Mouse (Mus musculus): ENCODE measurements around the gene Trim67. TPM values are rescaled to one million over a fixed set of nuclear protein-coding genes. Genes with fewer than 3 reads are reported as not detected.
"Not testable (repeated sequence)": the region's sequence is repeated elsewhere in the genome, so short reads cannot be mapped to it uniquely, and the experiment has no call there.

Gene Trim67
- polyA plus RNA-seq, 1 experiment from 2014 or later: 0.03 TPM

DNA sequence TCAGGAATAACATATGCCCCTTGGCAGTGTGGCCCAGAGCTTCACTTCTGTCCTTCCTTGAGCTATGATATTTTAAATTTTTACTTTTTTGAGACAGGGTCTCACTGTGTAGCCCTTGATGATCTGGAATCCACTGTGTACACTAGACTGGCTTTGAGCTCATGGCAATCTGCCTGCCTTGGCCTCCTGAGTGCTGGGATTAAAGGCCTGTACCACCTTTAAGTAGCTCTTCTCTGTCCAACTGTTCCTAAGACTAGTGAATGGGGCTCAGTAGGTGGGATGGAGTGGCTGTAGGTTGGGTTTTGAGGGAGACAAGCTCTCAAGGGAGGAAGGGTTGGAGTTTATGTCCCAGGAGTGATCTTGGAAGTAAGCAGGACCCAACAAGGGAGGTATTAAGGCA lies 43.0 kb downstream of the Trim67 start:
- ATAC-seq (ENCODE audit: low read depth) (no peak), DNase-seq (no peak)
- H3K27ac ChIP-seq: no peak overlapping the region
- no peaks in the 10 kb centered on the region for H3K9me3 ChIP-seq (replicated peaks)
- H3K36me3 ChIP-seq: peaks cover 32% of the 10 kb centered on the region
- no peak overlapping the region for H3K4me3 ChIP-seq (replicated peaks)
- H3K4me2 ChIP-seq: no peak overlapping the region
- H3K9ac ChIP-seq: no peak overlapping the region
- no peaks in the 10 kb centered on the region for H3K4me1 ChIP-seq (replicated peaks)
- H3K27me3 ChIP-seq: 0 out of 2 replicates have a peak, but pooled peaks cover 4% of the 10 kb centered on the region

DNA sequence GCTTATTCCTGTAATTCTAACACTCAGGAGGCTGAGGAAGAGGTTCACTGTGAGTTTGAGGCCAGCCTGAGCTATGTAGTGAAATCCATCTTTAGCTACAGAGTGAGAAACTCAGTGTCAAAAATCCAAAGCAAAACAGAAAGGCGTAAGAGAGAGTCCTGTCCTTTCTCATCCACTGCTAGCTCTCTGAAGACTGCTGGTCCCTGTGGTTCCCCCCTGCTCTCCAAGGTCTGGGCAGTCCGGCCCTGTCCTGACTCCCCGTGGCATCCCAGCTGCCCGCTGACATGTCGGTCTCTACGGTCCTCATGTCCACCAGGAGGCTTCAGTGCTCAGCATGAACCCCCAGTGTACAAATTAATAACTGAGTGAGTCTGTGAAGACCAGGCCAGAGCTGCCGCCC lies 43.4 kb downstream of the Trim67 start:
- WGBS (ENCODE audit: insufficient replicate concordance): 81% methylated on average over 7 of the region's 7 CpGs
- 0 out of 2 replicates have a peak, but pooled peaks cover 4% of the 10 kb centered on the region for H3K27me3 ChIP-seq
- H3K36me3 ChIP-seq: peaks cover 36% of the 10 kb centered on the region
- no peaks in the 10 kb centered on the region for H3K9me3 ChIP-seq (replicated peaks)
- H3K4me2 ChIP-seq: no peak overlapping the region
- ATAC-seq (ENCODE audit: low read depth): no peak
- no peak overlapping the region for H3K27ac ChIP-seq
- DNase-seq: no peak
- no peak overlapping the region for H3K9ac ChIP-seq
- no peaks in the 10 kb centered on the region for H3K4me1 ChIP-seq (replicated peaks)
- H3K4me3 ChIP-seq (replicated peaks): no peak overlapping the region

DNA sequence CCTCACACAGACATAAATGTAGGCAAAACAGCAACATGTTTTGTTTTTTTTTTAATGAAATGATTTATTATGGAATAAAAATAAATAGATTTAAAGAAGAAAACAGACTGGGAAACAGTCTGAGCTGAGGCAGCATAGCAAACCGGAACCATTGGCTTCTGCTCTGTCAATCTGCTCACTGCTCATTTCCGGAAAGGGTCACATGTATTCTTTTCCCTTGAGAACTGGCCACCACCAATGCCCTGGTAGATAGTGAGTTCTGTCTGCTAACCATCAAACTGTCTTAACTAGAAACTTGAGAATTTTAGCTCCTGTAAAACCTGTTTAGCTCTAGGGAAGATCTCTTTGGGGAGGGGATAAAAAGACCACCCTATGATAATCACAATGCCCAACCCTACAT lies 44.0 kb downstream of the Trim67 start:
- 46% methylated on average over 2 of the region's 2 CpGs for WGBS (ENCODE audit: insufficient replicate concordance)
- Histone ChIP-seq H3K27me3 (0 out of 2 replicates have a peak, but pooled peaks cover 4% of the 10 kb centered on the region), H3K9ac (no peak overlapping the region)

DNA sequence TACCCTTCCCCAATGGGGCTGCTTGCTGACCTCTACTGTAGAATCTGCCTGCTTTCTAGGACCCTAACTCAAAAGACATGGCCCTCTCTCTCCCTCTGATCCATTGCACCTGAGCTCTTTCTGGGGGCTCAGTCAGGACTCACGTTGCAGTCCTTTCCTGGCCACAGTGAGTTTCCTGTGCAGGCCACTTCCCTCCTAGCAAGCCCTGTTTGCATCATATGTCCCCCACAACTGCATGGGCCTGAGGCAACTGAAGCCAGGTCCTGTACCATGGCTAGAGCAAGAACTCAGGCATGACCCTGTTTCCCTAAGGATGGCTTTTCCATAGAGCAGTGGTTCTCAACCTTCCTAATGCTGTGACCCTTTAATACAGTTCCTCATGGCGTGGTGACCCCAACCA lies 45.1 kb downstream of the Trim67 start:
- no peaks in the 10 kb centered on the region for H3K9me3 ChIP-seq (replicated peaks)
- H3K27me3 ChIP-seq: 0 out of 2 replicates have a peak, but pooled peaks cover 4% of the 10 kb centered on the region
- H3K4me1 ChIP-seq (replicated peaks): no peaks in the 10 kb centered on the region
- H3K4me3 ChIP-seq (replicated peaks): no peak overlapping the region
- H3K4me2 ChIP-seq: no peak overlapping the region
- 49% methylated on average over 2 of the region's 2 CpGs for WGBS (ENCODE audit: insufficient replicate concordance)
- ATAC-seq (ENCODE audit: low read depth) (no peak), DNase-seq (no peak)
- 0 out of 2 replicates have a peak overlapping the region, but pooled peaks have one; percentile 3 for H3K27ac ChIP-seq
- H3K9ac ChIP-seq: no peak overlapping the region
- peaks cover 45% of the 10 kb centered on the region for H3K36me3 ChIP-seq

More for the DNA sequence above, 44.0 kb downstream of the Trim67 start:
- Histone ChIP-seq H3K36me3 (peaks cover 42% of the 10 kb centered on the region), H3K4me1 (replicated peaks) (no peaks in the 10 kb centered on the region), H3K4me3 (replicated peaks) (no peak overlapping the region), H3K27ac (no peak overlapping the region), H3K9me3 (replicated peaks) (no peaks in the 10 kb centered on the region), H3K4me2 (no peak overlapping the region)
- DNase-seq (no peak), ATAC-seq (ENCODE audit: low read depth) (no peak)

DNA sequence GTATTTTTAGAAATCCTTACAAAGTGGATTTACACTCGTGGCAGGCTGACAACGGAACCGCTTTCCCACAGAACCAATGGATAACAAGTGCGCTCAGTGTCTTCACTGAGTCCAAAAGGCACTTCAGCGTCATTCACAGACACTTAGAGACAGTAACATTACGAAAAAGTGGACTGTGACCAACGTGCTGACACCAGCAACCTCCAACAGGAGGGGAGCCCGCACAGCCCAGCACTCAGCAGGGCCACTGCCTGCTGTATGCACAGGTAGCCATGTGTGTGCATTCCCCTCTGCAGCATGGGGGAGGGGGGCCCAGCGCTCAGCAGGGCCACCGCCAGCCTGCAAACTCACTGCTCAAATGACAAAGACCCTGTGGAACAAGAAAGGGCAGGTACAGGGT lies 46.5 kb downstream of the Trim67 start:
- Histone ChIP-seq H3K27ac (no peak overlapping the region), H3K27me3 (no peaks in the 10 kb centered on the region), H3K4me3 (replicated peaks) (no peak overlapping the region), H3K4me1 (replicated peaks) (peaks cover 3% of the 10 kb centered on the region), H3K9me3 (replicated peaks) (no peaks in the 10 kb centered on the region), H3K9ac (no peak overlapping the region), H3K36me3 (peaks cover 51% of the 10 kb centered on the region), H3K4me2 (no peak overlapping the region)
- no peak for DNase-seq
- WGBS (ENCODE audit: insufficient replicate concordance): 84% methylated on average over 10 of the region's 10 CpGs
- no peak for ATAC-seq (ENCODE audit: low read depth)

DNA sequence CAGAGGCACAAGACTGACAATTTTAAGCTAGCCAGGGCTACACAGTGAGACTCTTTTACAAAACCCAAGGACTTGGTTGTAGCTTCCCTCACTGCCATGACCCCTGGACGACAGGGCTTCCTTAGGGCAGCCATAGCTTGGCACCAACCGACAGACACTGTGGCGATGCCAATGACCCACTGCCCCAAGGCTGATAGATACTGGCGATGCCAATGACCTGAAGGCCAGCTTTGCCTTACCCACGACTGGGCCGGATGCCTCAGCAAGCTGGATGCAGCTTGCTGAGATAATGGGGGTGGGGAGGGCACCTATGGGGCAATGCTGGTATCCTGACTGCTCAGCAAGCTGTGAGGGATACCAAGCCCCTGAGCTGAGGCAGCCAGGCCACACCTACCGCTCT lies 48.0 kb downstream of the Trim67 start:
- Histone ChIP-seq H3K4me1 (replicated peaks) (peaks cover 10% of the 10 kb centered on the region), H3K27ac (no peak overlapping the region), H3K4me3 (replicated peaks) (no peak overlapping the region), H3K9me3 (replicated peaks) (no peaks in the 10 kb centered on the region), H3K4me2 (no peak overlapping the region), H3K36me3 (peaks cover 52% of the 10 kb centered on the region), H3K9ac (no peak overlapping the region), H3K27me3 (no peaks in the 10 kb centered on the region)
- 88% methylated on average over 7 of the region's 7 CpGs for WGBS (ENCODE audit: insufficient replicate concordance)
- DNase-seq (no peak), ATAC-seq (ENCODE audit: low read depth) (no peak)

DNA sequence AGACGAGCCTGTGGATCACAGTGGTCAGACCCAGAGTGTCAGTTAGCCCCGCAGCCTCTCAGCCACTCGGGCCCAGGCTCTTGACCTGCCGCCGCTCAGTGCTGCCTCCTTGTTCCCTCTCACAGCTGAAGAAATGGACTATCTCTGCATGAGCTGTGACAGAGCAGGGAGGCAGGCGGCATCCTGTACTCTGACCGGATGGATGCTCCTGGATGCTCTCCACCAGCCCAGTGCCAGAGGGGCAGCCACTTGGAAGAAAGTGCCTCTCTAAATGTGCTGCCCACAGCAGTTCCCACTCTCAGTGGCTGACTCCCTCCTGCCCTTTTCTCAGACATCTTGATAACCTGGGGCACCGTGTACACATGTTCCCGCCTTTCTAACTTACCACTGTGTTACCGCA lies 48.9 kb downstream of the Trim67 start:
- ATAC-seq (ENCODE audit: low read depth): no peak
- H3K4me2 ChIP-seq: no peak overlapping the region
- 80% methylated on average over 10 of the region's 10 CpGs for WGBS (ENCODE audit: insufficient replicate concordance)
- no peak overlapping the region for H3K4me3 ChIP-seq (replicated peaks)
- H3K9me3 ChIP-seq (replicated peaks): no peaks in the 10 kb centered on the region
- H3K4me1 ChIP-seq (replicated peaks): peaks cover 10% of the 10 kb centered on the region
- no peak overlapping the region for H3K9ac ChIP-seq
- H3K27ac ChIP-seq: no peak overlapping the region
- peaks cover 52% of the 10 kb centered on the region for H3K36me3 ChIP-seq
- no peak for DNase-seq
- no peaks in the 10 kb centered on the region for H3K27me3 ChIP-seq

DNA sequence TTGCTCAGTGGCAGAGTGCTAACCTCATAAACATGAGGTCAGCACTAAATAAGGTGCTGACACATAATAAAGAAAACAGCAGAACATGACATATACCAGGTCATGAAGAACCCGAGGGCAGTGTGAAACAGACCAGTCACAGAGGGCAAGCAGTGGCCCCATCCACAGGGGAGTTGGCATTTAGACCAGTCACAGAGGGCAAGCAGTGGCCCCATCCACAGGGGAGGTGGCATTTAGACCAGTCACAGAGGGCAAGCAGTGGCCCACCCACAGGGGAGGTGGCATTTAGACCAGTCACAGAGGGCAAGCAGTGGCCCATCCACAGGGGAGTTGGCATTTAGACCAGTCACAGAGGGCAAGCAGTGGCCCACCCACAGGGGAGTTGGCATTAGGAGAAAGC lies 50.0 kb downstream of the Trim67 start:
- H3K9me3 ChIP-seq (replicated peaks); H3K4me3 ChIP-seq (replicated peaks); H3K9ac ChIP-seq; ATAC-seq (ENCODE audit: low read depth); H3K4me2 ChIP-seq; H3K27me3 ChIP-seq; H3K27ac ChIP-seq; DNase-seq: not testable (repeated sequence)
- peaks cover 49% of the 10 kb centered on the region for H3K36me3 ChIP-seq
- WGBS (ENCODE audit: insufficient replicate concordance): 71% methylated on average over 1 of the region's 1 CpGs
- H3K4me1 ChIP-seq (replicated peaks): peaks cover 10% of the 10 kb centered on the region

DNA sequence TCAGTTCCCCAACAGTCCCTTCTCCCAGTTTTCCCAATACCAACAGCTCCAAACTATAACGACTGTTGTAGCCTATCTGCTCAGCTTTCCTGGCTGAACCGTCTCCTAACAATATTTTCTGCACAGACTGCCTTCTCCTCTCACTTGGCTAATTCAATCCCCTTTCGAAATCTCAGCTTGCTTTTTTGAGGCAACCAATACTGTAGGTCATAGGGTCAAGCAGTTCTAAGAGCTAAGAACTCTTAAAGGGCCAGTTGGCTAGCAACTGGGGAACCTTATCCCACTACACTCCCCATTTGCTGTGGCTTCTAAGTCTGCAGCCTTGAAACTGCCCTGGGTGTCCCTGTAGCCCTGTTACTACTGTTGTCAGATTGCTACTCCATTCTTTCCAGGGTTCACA lies 52.2 kb downstream of the Trim67 start:
- DNase-seq (no peak), ATAC-seq (ENCODE audit: low read depth) (no peak)
- Histone ChIP-seq H3K36me3 (peaks cover 27% of the 10 kb centered on the region), H3K27ac (0 out of 2 replicates have a peak overlapping the region, but pooled peaks have one; percentile 36), H3K9me3 (replicated peaks) (no peaks in the 10 kb centered on the region), H3K4me3 (replicated peaks) (no peak overlapping the region), H3K4me2 (no peak overlapping the region), H3K9ac (no peak overlapping the region), H3K27me3 (no peaks in the 10 kb centered on the region), H3K4me1 (replicated peaks) (peaks cover 10% of the 10 kb centered on the region)
- 61% methylated on average over 3 of the region's 3 CpGs for WGBS (ENCODE audit: insufficient replicate concordance)

DNA sequence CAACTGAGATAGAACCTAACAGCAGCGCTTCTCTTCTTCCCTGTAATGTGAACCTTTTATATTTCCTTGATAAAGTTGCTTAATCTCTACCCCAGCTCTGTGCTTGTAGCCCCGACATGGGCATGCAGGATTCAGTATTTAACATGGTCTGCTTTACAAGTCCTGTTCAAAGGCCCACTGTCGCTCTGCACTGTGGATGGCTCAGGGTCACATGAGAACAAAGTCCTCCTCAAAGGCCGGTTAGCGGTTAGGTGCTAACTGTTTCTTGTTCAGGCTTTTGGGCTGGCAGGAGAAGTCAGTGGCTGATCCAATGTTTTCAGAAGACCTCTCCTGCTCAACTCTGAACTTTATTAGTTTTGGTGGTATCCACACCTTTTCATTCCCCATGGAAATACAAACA lies 52.7 kb downstream of the Trim67 start:
- Histone ChIP-seq H3K4me1 (replicated peaks) (peaks cover 10% of the 10 kb centered on the region), H3K4me3 (replicated peaks) (no peak overlapping the region), H3K9me3 (replicated peaks) (no peaks in the 10 kb centered on the region), H3K27ac (0 out of 2 replicates have a peak overlapping the region, but pooled peaks have one; percentile 36), H3K4me2 (no peak overlapping the region), H3K9ac (no peak overlapping the region), H3K27me3 (no peaks in the 10 kb centered on the region), H3K36me3 (peaks cover 23% of the 10 kb centered on the region)
- WGBS (ENCODE audit: insufficient replicate concordance): 74% methylated on average over 5 of the region's 5 CpGs
- DNase-seq (no peak), ATAC-seq (ENCODE audit: low read depth) (no peak)

DNA sequence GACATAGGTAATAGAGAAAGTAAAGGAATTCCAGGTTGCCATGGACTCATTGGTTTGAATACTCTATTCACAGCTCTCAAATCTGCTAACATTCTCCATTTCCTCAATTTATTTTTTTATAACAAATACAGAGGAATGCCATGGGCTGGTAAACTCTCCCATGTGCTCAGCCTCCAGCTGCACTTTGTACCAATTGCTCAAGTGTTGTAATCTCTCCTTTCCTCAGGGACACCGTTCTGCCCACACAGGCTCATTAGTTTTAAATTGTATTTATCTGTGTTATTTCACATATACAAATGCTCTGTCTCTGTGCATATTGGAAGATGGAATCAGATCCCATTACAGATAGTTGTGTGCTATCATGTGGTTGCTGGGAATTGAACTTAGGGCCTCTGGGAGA lies 60.6 kb downstream of the Trim67 start:
- Histone ChIP-seq H3K36me3 (peaks cover 60% of the 10 kb centered on the region), H3K27me3 (no peaks in the 10 kb centered on the region), H3K9me3 (replicated peaks) (peaks cover 3% of the 10 kb centered on the region; the same call in 1 of the 2 replicates), H3K4me1 (replicated peaks) (no peaks in the 10 kb centered on the region; the same call in 1 of the 2 replicates), H3K9ac (no peak overlapping the region), H3K4me3 (replicated peaks) (no peak overlapping the region), H3K4me2 (no peak overlapping the region), H3K27ac (no peak overlapping the region)
- ATAC-seq (ENCODE audit: low read depth) (no peak), DNase-seq (no peak)
- 80% methylated on average over 1 of the region's 1 CpGs for WGBS (ENCODE audit: insufficient replicate concordance)

DNA sequence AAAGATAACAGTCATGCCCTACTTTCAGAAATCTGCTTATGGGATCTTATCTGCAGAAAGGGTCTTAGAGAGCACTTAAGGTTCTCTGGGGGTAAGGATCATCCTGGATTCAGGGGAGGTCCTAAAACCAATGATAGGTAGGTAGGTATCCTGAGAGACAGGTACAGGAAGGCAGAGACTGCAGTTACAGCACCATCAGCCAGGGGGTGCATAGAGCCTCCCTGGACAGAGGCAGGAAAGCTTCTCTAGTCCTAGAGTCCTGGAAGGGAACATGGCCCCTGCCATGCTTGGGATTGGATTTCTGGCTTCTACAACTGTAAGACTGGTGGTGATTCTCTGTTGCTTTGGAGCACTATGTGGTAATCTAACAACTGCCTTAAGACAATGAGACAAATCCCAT lies 66.6 kb downstream of the Trim67 start:
- Histone ChIP-seq H3K27me3 (no peaks in the 10 kb centered on the region), H3K4me3 (replicated peaks) (no peak overlapping the region), H3K4me1 (replicated peaks) (peaks cover 39% of the 10 kb centered on the region), H3K4me2 (no peak overlapping the region), H3K36me3 (peaks cover 64% of the 10 kb centered on the region), H3K27ac (no peak overlapping the region), H3K9ac (no peak overlapping the region), H3K9me3 (replicated peaks) (peaks cover 2% of the 10 kb centered on the region; the same call in 1 of the 2 replicates)
- DNase-seq (no peak), ATAC-seq (ENCODE audit: low read depth) (no peak)
